Mouse (Mus musculus) lung, postnatal 0 days (tissue): ENCODE data around the gene Ano3. TPM values are rescaled to one million over a fixed set of nuclear protein-coding genes. Genes with fewer than 3 reads are reported as not detected.

Source experiments
- ATAC-seq: fragments of 200-750 bp; cut with Nextera tagmentation; 2 replicates; pipeline ENCODE4 v1.8.0; 2017; ENCODE audit warnings: moderate library complexity
- DNase-seq: peaks from one replicate; pipeline ENCODE4 v3.0.0-alpha.2; 2016; ENCODE audit warnings: low spot score
- H3K27ac ChIP-seq: fragments of 300-500 bp; sonication (generic); 2 replicates; pipeline ENCODE4 v1.5.1; 2014; ENCODE audit warnings: antibody characterized with exemption, mild to moderate bottlenecking, low read length, mixed read lengths
- H3K27me3 ChIP-seq: fragments of 300-500 bp; sonication (generic); replicated peaks from 2 replicates; pipeline ENCODE4 v1.6.1; 2014; ENCODE audit warnings: low read length, mixed read lengths; ENCODE audit not compliant: insufficient read depth
- H3K36me3 ChIP-seq: fragments of 300-500 bp; sonication (generic); 2 replicates; pipeline ENCODE4 v1.6.1; 2014; ENCODE audit warnings: low read length, mixed read lengths; ENCODE audit not compliant: insufficient read depth
- H3K4me1 ChIP-seq: fragments of 300-500 bp; sonication (generic); 2 replicates; pipeline ENCODE4 v1.6.1; 2014; ENCODE audit warnings: antibody characterized with exemption, low read depth, low read length, mixed read lengths; ENCODE audit not compliant: insufficient read depth
- H3K4me2 ChIP-seq: fragments of 300-500 bp; sonication (generic); replicated peaks from 2 replicates; pipeline ENCODE4 v1.6.1; 2014; ENCODE audit warnings: low read depth, mild to moderate bottlenecking, low read length, moderate library complexity, mixed read lengths
- H3K4me3 ChIP-seq: fragments of 300-500 bp; sonication (generic); 2 replicates; pipeline ENCODE4 v1.5.1; 2014; ENCODE audit warnings: low read depth, low read length
- H3K9ac ChIP-seq: fragments of 300-500 bp; sonication (generic); replicated peaks from 2 replicates; pipeline ENCODE4 v1.6.1; 2014; ENCODE audit warnings: low read depth, mild to moderate bottlenecking
- H3K9me3 ChIP-seq: fragments of 300-500 bp; sonication (generic); 2 replicates; pipeline ENCODE4 v1.6.1; 2016; ENCODE audit warnings: low read length, mixed read lengths
- CTCF ChIP-seq: IDR thresholded peaks from 2 replicates; pipeline ENCODE4 v1.5.1; 2016; ENCODE audit warnings: antibody characterized with exemption, mild to moderate bottlenecking
- EP300 ChIP-seq: IDR thresholded peaks from 2 replicates; pipeline ENCODE4 v1.6.1; 2016; ENCODE audit warnings: antibody characterized with exemption, mild to moderate bottlenecking, control low read depth
- WGBS: fragments of 180-500 bp; shearing (Covaris S2); extraction: QIAGEN DNeasy Blood & Tissue Kit; methylation state at CpG from one replicate; pipeline ENCODE4 v1.1.7; 2014; 5-methylcytosine and 5-hydroxymethylcytosine counted together
- polyA plus RNA-seq: library from polyadenylated mRNA; unstranded; fragments of >200 nt; fragmentation: Nextera tagmentation; extraction: Ambion mirVana; gene quantifications from 2 replicates; pipeline ENCODE4 v1.2.1, GENCODE M21; 2015

The Ano3 gene
- polyA plus RNA-seq, 1 experiment from 2014 or later, result 0.06 TPM

DNA sequence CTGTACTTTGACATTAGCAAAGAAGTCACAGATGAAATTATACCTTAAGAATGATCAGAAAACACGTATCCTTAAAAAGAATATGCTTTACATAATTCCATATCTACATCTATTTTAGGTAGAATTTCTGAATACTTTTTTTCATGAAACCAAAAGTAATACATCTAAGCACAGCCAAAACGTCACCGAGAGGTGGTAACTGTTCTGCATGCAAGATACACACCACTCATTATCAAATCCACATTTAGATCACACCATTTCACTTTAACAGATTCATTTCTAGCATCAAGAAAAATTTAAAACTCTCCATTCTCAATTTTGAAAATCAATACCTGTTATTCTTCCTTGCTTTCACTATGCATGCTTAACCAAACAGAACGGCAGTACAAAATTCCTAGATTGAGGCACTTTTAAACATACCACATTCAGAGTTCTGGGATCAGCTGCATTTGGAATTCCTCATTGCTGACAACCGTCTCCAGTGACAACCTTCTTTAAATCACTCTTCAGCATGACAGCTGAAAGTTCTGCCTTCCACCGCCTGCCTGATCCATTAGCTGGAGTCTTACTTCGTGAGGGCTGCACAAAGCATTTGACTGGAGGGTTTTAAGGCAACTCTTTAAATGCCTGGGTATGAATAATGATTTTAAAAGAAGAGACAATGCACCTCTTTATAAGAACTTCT is 111.0 kb downstream of the Ano3 start:
- H3K27ac ChIP-seq, result no peak overlapping the region
- H3K9me3 ChIP-seq, result no peaks in the 10 kb centered on the region
- H3K27me3 ChIP-seq, result no peaks in the 10 kb centered on the region
- ATAC-seq, result no peak
- TF ChIP-seq CTCF (no peak), EP300 (no peak)
- DNase-seq, result no peak
- no peak overlapping the region for H3K4me2 ChIP-seq
- no peaks in the 10 kb centered on the region for H3K4me1 ChIP-seq
- no peak overlapping the region for H3K4me3 ChIP-seq
- WGBS, result 46% methylated on average over 7 of the region's 7 CpGs
- H3K36me3 ChIP-seq, result no peaks in the 10 kb centered on the region
- no peak overlapping the region for H3K9ac ChIP-seq

DNA sequence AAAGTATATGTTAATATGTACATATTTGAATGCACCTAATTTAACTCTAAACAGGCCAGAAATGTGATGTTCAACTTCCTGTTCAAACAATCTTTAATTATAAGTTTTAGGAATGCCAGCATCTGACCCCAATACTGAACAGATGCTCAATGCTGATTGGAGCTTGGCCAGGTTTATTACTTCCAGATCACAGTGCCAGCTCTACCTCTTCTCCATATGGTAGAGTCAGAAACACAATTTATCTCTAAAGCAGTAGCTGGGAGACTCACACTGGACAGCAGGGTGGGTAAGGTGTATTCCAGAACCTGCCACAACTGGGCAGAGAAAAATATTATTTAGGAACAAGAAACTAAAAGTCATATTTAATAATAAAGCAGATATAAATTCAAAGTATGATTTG is 134.5 kb downstream of the Ano3 start:
- no peaks in the 10 kb centered on the region for H3K4me1 ChIP-seq
- H3K9ac ChIP-seq, result no peak overlapping the region
- H3K27ac ChIP-seq, result no peak overlapping the region
- no peaks in the 10 kb centered on the region for H3K9me3 ChIP-seq
- ATAC-seq (no peak), DNase-seq (no peak)
- no peak for TF ChIP-seq CTCF
- TF ChIP-seq EP300, result no peak
- H3K36me3 ChIP-seq, result no peaks in the 10 kb centered on the region
- H3K27me3 ChIP-seq, result no peaks in the 10 kb centered on the region
- H3K4me2 ChIP-seq, result no peak overlapping the region
- no peak overlapping the region for H3K4me3 ChIP-seq

DNA sequence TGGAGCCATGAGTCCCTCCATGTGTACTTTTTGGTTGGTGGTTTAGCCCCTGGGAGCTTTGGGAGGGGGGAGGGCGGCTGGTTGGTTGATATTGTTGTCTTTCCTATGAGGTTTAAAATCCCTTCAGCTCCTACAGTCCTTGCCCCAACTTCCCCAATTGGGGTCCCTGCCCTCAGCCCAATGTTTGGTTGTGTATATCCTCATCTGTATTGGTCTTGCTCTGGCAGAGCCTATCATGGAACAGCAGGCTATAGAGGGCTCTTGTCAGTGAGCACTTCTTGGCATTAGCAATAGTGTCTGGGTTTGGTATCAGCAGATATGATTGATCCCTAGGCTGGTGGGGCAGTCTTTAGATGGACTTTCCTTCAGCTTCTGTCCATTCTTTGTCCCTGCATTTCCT is 135.8 kb downstream of the Ano3 start:
- no peak for ATAC-seq

DNA sequence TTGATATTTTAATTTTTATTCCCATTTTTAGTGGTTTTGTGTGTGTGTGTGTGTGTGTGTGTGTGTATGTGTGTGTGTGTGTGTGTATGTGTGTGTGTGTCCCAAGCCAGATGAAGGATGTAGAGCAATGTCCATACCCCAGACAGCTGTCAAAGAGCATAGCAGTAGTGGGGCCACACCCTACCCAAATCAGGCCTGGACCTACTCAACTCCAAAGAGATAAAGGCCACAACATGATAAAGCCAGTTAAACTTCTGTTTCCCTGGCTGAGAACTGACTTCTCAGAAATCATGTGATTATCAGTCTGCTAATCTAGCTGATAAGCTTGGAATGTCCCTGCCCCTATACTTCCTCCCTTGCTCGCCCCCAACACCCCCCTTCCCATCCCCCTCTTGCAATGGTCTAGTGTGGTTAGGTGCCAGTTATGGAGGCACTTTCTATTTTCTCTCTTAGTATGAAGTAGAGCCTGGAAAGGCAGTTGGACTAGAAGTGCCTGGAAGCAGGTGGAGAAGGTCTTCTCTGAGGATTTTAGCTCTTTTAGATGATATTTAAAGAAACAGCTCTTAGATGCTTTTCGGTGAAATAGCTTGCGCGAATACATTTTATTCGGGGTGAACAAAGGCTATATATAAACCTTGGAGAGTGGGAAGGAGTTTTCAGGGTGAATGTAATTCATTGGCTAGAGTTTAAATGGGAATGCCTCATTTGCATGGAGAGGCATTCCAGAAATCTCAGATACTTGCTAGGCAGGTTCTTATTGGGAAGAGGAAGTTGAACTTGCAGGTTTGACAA is 144.2 kb downstream of the Ano3 start:
- no peaks in the 10 kb centered on the region for H3K4me1 ChIP-seq
- H3K4me2 ChIP-seq, result no peak overlapping the region
- H3K9ac ChIP-seq, result no peak overlapping the region
- no peak overlapping the region for H3K27ac ChIP-seq
- ATAC-seq (no peak), DNase-seq (no peak)
- H3K9me3 ChIP-seq, result no peaks in the 10 kb centered on the region
- 83% methylated on average over 5 of the region's 5 CpGs for WGBS
- no peaks in the 10 kb centered on the region for H3K27me3 ChIP-seq
- no peak overlapping the region for H3K4me3 ChIP-seq
- H3K36me3 ChIP-seq, result no peaks in the 10 kb centered on the region
- TF ChIP-seq EP300, result no peak
- no peak for TF ChIP-seq CTCF

More for the DNA sequence above, 135.8 kb downstream of the Ano3 start:
- TF ChIP-seq CTCF (no peak), EP300 (no peak)
- Histone ChIP-seq H3K9ac (no peak overlapping the region), H3K4me3 (no peak overlapping the region), H3K27ac (no peak overlapping the region), H3K27me3 (no peaks in the 10 kb centered on the region), H3K36me3 (no peaks in the 10 kb centered on the region), H3K4me2 (no peak overlapping the region), H3K9me3 (no peaks in the 10 kb centered on the region), H3K4me1 (no peaks in the 10 kb centered on the region)
- WGBS, result 71% methylated on average over 1 of the region's 1 CpGs
- no peak for DNase-seq

DNA sequence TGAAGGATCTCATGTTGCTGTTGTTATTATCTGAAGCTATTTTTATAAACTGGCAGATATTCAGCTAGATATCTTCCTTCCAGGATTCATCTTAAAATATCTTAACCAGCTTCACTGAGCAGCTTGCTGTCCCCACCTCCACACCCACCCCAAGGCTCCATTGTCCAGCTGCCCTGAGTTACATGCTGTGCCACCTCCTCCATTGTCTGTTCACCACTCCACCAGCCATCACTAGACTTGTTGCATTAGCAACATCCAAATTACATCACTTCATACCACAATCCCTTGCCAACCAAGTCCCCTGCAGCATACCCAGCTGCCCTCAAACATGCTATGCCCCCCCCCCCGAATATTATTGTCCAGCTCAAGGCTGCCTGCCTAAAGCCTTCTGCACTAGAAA is 154.8 kb downstream of the Ano3 start:
- 36% methylated on average over 1 of the region's 1 CpGs for WGBS
- Histone ChIP-seq H3K27ac (no peak overlapping the region), H3K4me1 (no peaks in the 10 kb centered on the region), H3K9me3 (no peaks in the 10 kb centered on the region), H3K4me2 (no peak overlapping the region), H3K36me3 (no peaks in the 10 kb centered on the region), H3K27me3 (no peaks in the 10 kb centered on the region), H3K9ac (no peak overlapping the region), H3K4me3 (no peak overlapping the region)
- DNase-seq (no peak), ATAC-seq (no peak)
- TF ChIP-seq EP300 (no peak), CTCF (no peak)

DNA sequence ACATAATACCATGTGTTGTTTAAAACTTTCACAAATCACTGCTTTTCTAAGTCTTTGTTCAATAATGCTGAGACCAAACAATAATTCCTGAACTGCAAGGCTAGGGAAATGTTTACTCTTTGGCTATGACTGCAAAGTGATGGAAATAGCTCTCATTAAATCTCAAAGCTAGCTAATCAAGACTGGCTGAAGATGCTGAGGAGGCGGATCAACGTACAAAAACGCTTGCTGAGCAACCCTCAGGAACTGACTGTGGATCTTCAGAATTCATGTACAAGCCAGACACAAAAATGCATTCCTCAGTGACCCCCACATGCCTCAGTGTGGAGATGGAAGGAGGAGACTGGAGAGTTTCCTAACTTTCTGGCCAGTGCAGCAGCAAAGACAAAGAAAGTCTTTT is 155.3 kb downstream of the Ano3 start:
- no peak for DNase-seq
- no peak for ATAC-seq
- H3K4me1 ChIP-seq, result no peaks in the 10 kb centered on the region
- H3K4me2 ChIP-seq, result no peak overlapping the region
- no peak overlapping the region for H3K4me3 ChIP-seq
- WGBS, result 45% methylated on average over 3 of the region's 3 CpGs
- H3K9me3 ChIP-seq, result no peaks in the 10 kb centered on the region
- no peaks in the 10 kb centered on the region for H3K36me3 ChIP-seq
- no peak overlapping the region for H3K9ac ChIP-seq
- no peak overlapping the region for H3K27ac ChIP-seq
- H3K27me3 ChIP-seq, result no peaks in the 10 kb centered on the region
- no peak for TF ChIP-seq EP300
- TF ChIP-seq CTCF, result no peak
